Mouse (Mus musculus) embryo, embryonic 10 days (tissue): ENCODE data around the gene Ifih1.

Experiments
- DNase-seq: peaks from one replicate; pipeline ENCODE4 v3.0.0-alpha.2; 2015; ENCODE audit warnings: low spot score

The Ifih1 gene

GRCm38 (mm10) chr2:62639869-62640268 is 6.2 kb downstream of the Ifih1 start:
- DNase-seq = no peak

- DNase-seq = peak; percentile 75
These were observed 15.6 kb downstream of the Ifih1 start for GRCm38 (mm10) chr2:62630446-62630845.

- DNase-seq = no peak
These were observed 17.7 kb downstream of the Ifih1 start for GRCm38 (mm10) chr2:62628356-62628755.

- peak; percentile 33 for DNase-seq
These were observed 18.3 kb downstream of the Ifih1 start for GRCm38 (mm10) chr2:62627728-62628127.

GRCm38 (mm10) chr2:62623024-62623441 is 23.0 kb downstream of the Ifih1 start:
- DNase-seq = no peak

- no peak for DNase-seq
These were observed 26.4 kb downstream of the Ifih1 start for GRCm38 (mm10) chr2:62619679-62620078.

- DNase-seq = no peak
These were observed 27.1 kb downstream of the Ifih1 start for GRCm38 (mm10) chr2:62618934-62619341.

- no peak for DNase-seq
These were observed 32.9 kb downstream of the Ifih1 start for GRCm38 (mm10) chr2:62613133-62613532.

DNA sequence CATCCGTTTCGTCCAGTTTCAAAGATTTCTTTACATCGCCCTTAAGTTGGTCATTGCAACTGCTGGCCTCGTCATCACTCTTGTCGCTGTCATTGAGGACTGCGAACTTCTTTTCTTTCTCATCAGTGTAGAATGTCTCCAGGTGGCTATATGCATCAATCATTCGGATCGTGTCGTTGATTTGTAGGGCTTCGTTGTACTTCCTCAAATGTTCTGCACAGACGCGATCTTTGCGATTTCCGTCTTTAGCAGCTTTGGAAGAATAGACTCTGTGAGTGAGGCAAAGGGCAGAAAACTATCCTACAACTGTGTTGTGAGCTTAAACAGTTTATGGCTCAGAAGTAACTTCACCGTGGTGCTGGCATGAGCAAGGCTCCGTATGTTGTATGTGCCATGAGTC is 39.9 kb downstream of the Ifih1 start:
- DNase-seq = peak; percentile 7

- no peak for DNase-seq
These were observed 42.5 kb downstream of the Ifih1 start for GRCm38 (mm10) chr2:62603530-62603929.

- no peak for DNase-seq
These were observed 49.5 kb downstream of the Ifih1 start for GRCm38 (mm10) chr2:62596586-62596985.

GRCm38 (mm10) chr2:62594491-62594890 is 51.6 kb downstream of the Ifih1 start:
- no peak for DNase-seq

DNA sequence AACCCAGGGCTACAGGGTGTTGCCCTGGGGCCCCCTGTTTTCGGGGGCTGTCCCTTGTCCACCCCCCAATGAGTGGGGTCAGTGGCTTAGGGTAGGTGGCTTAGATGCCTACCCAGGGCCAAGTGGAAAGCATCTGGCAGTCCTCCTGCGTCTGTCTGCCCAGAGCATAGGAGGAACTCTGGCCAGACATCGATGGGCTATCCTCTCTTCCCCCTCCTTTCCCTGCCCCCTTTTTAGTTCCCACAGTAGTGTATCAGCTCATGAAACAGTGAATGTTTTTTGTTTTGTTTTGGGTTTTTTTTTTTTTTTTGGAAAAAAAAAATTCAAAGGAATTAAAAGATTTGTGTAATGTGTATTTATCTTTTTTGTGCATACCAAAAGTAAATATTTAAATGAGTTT is 54.5 kb downstream of the Ifih1 start:
- DNase-seq = no peak

DNA sequence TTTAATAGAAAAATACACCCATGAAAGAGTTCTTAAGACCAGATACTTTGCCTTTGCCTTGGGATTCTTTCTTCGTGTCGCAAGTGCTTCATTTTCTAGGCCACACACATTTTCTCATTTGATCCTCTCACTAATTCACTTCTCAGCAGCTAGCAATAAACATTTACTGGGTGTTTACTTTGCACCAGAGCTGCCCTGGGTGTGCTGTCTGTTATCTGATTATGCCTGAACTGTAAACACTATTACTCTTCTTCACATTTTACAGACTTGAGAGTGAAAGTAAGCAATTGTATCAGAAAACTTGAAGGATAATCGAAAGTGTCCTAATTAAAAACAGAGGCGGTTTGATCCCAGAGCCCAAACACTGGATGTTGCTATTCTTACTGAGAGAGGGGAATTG is 56.7 kb downstream of the Ifih1 start:
- DNase-seq = no peak

DNA sequence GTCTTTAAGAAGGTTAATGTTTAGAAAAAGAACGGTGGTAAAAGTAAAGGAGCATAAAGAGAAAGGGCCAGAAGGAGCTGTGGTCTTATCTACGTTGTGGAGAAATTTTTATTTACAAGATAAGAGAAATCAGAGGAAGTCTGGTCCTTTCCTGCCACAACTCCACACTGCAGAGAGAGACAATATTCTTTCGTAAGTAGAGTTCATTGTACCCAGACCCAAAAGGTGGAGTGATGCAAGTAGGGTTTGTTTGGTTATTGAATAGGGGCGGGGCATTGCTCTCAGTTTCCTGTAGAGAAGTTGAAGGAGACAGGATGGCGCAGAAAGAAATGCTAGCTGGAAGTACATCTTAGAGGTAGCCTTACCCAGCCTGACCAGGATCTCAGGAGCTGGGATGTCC is 60.3 kb downstream of the Ifih1 start:
- no peak for DNase-seq

GRCm38 (mm10) chr2:62574962-62575361 is 71.1 kb downstream of the Ifih1 start:
- DNase-seq = no peak

DNA sequence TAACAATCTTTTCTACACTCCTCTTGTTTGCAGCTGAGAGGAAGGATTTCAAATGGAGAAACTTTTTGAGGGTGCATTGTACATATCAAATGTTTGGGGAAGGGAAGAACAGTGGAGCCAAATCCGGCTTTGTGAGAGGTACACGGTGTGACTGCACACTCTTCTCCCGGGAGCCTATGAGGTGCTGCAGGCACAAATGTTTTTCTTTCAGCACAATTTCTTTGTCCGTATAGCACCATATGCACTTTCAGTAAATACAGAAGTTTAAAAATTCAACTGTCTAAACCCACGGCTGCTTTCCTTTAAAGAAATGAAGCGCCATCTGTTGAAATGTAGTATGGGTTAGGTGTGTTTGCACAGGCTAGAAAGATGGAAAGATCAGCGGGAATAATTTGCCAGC is 71.8 kb downstream of the Ifih1 start:
- DNase-seq = no peak

DNA sequence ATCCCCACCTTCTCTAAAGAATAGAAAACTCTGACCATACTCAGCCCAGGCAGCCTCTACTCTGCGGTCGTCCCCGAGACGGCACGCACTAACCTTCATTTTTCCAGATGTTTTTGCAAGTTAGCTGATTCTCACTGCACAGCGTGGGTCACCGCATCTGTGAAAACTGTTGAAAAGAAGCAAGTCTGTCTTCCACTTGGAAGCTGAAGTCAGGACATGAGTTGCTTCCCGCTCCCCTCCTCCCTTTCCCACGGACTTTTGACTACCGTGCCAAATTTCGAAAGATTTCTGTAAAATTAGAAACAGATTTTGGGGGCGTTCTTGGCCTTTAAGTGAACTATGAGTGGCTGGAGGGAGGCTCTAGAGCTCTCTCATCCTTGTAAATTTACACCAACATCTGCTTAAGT is 72.3 kb downstream of the Ifih1 start, which contains the start of gene Fap:
Fap (minus strand) TSS at position 323 of the 407 bp plus-strand sequence.
- DNase-seq = peak; percentile 46

DNA sequence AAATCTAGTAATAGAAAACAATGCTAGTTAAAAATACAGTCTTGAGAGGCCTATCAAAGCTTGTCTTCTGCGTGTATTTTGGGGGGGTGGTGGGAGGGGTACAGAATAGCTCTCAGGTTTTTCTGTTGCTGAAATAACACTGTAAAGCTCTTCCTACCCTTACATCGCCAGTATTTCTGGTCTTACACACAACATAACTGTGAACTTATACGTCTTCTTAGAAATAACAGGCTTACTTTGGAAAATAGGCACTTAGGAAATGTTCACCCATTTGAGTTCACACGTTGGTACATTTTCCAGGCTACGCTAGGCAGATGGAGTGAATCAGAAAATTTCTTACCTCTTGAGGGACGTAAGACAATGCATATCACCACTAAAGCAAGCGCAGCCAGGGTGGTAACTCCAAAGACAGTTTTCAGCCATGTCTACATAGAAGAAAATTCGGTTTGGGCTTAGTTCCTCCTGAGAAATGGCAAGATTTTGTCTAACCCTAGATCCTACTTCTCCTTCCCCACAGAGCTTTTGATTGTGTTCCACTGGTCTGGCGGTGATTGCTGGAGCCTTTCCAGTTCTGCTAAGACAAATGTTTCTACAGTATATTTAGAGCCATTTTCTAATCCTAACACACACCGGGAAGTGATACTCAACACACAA is 72.8 kb downstream of the Ifih1 start:
- DNase-seq = no peak

GRCm38 (mm10) chr2:62564687-62565086 is 81.4 kb downstream of the Ifih1 start:
- peak; percentile 15 for DNase-seq

- DNase-seq = no peak
These were observed 83.2 kb downstream of the Ifih1 start for GRCm38 (mm10) chr2:62562661-62563485.

DNA sequence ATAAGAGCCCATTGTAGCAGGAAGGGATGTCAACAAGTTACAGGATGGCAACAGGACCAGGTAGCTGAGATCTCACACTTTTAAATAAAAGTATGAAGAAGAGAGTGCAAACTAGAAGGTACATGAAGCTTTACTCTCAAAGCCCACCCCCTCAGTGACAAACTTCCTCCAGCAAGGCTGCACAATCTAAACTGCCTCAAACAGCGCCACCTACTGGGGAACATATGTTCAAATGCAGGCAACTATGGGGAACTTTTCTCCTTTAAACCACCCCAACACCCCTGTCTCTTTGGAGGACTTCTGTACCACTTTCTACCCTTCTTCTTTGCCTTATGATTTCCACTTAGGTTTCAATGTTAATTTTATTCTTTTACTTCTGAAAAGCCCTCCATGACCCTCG is 88.6 kb downstream of the Ifih1 start:
- no peak for DNase-seq

- no peak for DNase-seq
These were observed 89.7 kb downstream of the Ifih1 start for GRCm38 (mm10) chr2:62556349-62556748.
